Mouse (Mus musculus) left cerebral cortex, adult 2 months (tissue): ENCODE data around the gene 2410002F23Rik. TPM values are rescaled to one million over a fixed set of nuclear protein-coding genes. Genes with fewer than 3 reads are reported as not detected.
"Not testable (repeated sequence)": the region's sequence is repeated elsewhere in the genome, so short reads cannot be mapped to it uniquely, and the experiment has no call there.

Experiments used
- DNase-seq, 2 experiments: peaks; one replicate each; pipeline ENCODE4 v3.0.0; 2021 to 2022; ENCODE audit warnings: low spot score in 2 of 2, mixed read lengths in 1 of 2; ENCODE audit errors: extremely low spot score in 1 of 2
- H3K27ac ChIP-seq: fragments of 200-600 bp; 2 replicates; pipeline ENCODE4 v1.8.1; 2022
- H3K4me3 ChIP-seq: fragments of 200-600 bp; 2 replicates; pipeline ENCODE4 v1.8.1; 2022
- CTCF ChIP-seq: fragments of 200-600 bp; IDR thresholded peaks from 2 replicates; pipeline ENCODE4 v1.8.1; 2022; ENCODE audit warnings: antibody characterized with exemption, mild to moderate bottlenecking, moderate library complexity
- intact Hi-C: fragments of 180-260 bp; cut with DNase I; formaldehyde crosslinking; loops from one replicate; pipeline ENCODE4 v1.15.1; 2025
- total RNA-seq, 2 experiments: library from RNA; stranded (reverse); gene quantifications; 2 replicates each; pipeline ENCODE4 v1.2.3; 2021

The 2410002F23Rik gene
- total RNA-seq, 2 experiments from 2014 or later, result 70.1 to 80.9 TPM

GRCm38 (mm10) chr7:44269397-44269796 is 22.9 kb downstream of the 2410002F23Rik start:
- no peak overlapping the region for H3K4me3 ChIP-seq
- TF ChIP-seq CTCF, result no peak
- no peak for DNase-seq
- intact Hi-C loops, result no loop called here
- H3K27ac ChIP-seq, result no peak overlapping the region

GRCm38 (mm10) chr7:44271309-44271708 is 24.8 kb downstream of the 2410002F23Rik start:
- Histone ChIP-seq H3K27ac (no peak overlapping the region), H3K4me3 (no peak overlapping the region)
- no peak for TF ChIP-seq CTCF
- no peak for DNase-seq
- intact Hi-C loops, result no loop called here

DNA sequence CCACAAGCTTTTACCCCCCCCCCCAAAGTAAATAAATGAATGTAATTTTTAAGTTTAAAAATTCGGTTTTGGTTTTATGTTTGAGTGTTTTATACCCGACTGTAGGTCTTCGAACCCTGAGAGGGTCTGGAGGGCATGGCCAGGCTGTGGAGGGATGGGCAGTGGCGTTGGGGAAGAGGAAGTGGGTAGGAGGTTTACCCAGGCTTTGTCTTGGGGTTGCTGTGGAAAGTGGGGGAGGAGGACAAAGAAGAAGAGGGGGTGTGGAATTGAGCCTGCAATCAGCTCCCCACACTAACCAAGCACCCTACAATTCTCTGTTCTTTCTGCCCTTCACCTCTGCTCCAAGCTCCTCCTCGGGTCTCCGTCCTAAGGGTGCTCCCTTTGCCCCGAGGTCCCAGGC is 26.0 kb downstream of the 2410002F23Rik start:
- intact Hi-C loops, result no loop called here
- no peak for TF ChIP-seq CTCF
- Histone ChIP-seq H3K4me3 (no peak overlapping the region), H3K27ac (no peak overlapping the region)
- no peak for DNase-seq

DNA sequence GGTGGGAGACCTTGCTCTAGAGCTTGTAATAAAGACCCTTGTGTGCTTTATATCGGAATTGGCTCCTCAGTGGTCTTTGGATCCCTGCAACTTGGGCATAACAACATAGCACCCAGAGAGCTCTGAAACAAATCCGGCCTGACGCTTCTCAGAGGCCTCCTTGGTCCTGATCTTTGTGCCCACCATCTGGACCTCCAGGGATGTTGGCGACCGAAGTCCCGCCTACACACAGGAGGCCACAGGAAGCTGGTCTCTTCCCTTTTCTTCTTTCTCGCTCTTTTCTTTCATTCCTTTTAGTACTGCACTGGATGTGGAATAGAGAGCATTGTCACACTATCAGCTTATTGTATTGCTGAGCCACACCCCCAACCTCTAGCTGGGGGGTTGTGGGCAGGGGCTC is 26.9 kb downstream of the 2410002F23Rik start:
- TF ChIP-seq CTCF, result no peak
- no peak for DNase-seq
- intact Hi-C loops, result no loop called here

GRCm38 (mm10) chr7:44274096-44274495 is 27.6 kb downstream of the 2410002F23Rik start:
- intact Hi-C loops, result no loop called here
- TF ChIP-seq CTCF, result no peak
- DNase-seq, result no peak
- no peak overlapping the region for H3K4me3 ChIP-seq
- no peak overlapping the region for H3K27ac ChIP-seq

More for the DNA sequence above, 26.9 kb downstream of the 2410002F23Rik start:
- Histone ChIP-seq H3K4me3 (no peak overlapping the region), H3K27ac (no peak overlapping the region)

DNA sequence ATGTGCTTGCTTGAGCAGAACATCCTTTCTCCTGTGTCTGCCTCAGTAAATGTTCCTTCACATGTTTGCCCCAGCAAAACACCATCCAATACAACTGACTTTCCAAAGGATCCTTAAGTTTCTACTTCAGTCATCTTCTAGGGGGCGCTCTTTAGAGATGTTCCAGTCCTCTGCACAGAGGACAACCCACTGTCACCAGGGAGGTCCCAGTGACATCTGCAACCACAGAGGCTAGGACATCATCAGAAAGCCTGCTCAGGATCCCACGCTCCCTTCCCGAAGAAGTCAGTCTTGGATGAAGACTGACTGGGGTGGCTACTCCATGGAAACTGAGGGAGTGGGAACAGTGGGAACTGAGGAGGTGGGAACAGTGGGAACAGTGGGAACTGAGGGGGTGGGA is 29.0 kb downstream of the 2410002F23Rik start:
- peak; percentile 5 for TF ChIP-seq CTCF
- no peak overlapping the region for H3K4me3 ChIP-seq
- H3K27ac ChIP-seq, result no peak overlapping the region
- no peak for DNase-seq
- intact Hi-C loops, result loop anchor here (5.0 kb wide), 1 partner anchor 77 kb away; no protein-coding TSS in a partner anchor

GRCm38 (mm10) chr7:44276461-44277249 is 30.1 kb downstream of the 2410002F23Rik start:
- DNase-seq, result no peak
- intact Hi-C loops, result loop anchor here (5.0 kb wide), 1 partner anchor 76 kb away; no protein-coding TSS in a partner anchor
- no peak for TF ChIP-seq CTCF
- no peak overlapping the region for H3K4me3 ChIP-seq
- H3K27ac ChIP-seq, result no peak overlapping the region

DNA sequence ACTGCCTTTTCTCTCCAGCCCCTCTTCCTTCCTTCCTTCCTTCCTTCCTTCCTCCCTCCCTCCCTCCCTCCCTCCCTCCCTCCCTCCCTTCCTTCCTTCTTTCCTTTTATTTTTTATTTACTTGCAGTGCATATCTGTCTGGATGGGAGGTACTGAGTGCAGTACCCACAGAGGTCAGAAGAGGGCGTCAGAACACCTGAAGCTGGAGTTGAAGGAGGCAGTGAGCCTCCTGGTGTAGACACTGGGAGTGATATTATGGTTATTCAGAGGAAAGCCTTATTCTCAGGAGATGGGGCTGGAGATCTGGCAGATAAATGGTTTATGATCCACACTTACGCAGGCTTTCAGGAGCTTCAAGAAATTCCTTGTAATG is 30.7 kb downstream of the 2410002F23Rik start:
- Histone ChIP-seq H3K4me3 (no peak overlapping the region), H3K27ac (no peak overlapping the region)
- DNase-seq, result peak in 1 of 2 experiments; percentile 69
- peak; percentile 58 for TF ChIP-seq CTCF
- intact Hi-C loops, result loop anchor here (5.0 kb wide), 1 partner anchor 75 kb away; no protein-coding TSS in a partner anchor

DNA sequence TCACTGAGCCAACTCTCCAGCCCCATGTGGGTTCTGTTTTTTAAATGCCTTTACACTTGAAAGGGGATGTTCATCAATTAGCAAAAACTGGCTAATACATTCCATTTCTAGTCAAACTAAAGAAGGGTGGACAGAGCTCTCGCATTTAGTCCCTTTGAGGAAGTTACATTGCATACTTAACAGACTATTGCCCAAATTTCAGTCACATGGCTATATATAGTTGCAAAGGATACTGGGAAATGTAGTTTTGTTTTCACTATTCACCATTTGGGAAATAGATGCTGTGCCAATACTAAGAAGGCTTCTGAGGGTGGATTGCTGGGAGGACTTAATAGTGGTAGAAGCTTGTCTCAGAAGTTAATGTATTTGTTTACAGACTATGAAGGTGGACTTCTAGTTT is 34.4 kb downstream of the 2410002F23Rik start:
- Histone ChIP-seq H3K27ac (no peak overlapping the region; the same call in 1 of the 2 replicates), H3K4me3 (no peak overlapping the region)
- DNase-seq, result no peak
- no peak for TF ChIP-seq CTCF
- intact Hi-C loops, result no loop called here

DNA sequence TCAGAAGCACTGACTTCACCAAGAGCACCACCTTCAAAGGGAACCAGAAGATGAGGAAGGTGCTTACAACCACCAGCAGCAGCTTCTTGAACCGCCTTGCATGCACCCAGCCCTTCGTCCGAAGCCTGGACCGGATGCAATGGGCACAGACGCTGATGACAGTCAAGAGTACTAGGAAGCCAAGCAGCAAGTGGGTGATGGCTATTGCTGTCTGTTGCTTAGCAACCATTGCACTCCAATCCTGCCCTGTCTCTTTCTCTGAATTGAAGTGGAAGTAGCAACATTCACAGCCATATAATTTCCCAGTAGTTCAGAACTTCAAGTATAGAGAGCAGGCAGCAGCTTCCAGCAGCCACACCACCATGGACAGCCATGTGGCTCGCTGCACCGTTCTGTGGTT is 35.1 kb downstream of the 2410002F23Rik start:
- no peak for DNase-seq
- intact Hi-C loops, result no loop called here
- Histone ChIP-seq H3K27ac (peak overlapping the region; percentile 40; the same call in 1 of the 2 replicates), H3K4me3 (no peak overlapping the region)
- TF ChIP-seq CTCF, result no peak

GRCm38 (mm10) chr7:44287760-44288159 is 41.2 kb downstream of the 2410002F23Rik start:
- H3K27ac ChIP-seq, result no peak overlapping the region
- intact Hi-C loops, result no loop called here

DNA sequence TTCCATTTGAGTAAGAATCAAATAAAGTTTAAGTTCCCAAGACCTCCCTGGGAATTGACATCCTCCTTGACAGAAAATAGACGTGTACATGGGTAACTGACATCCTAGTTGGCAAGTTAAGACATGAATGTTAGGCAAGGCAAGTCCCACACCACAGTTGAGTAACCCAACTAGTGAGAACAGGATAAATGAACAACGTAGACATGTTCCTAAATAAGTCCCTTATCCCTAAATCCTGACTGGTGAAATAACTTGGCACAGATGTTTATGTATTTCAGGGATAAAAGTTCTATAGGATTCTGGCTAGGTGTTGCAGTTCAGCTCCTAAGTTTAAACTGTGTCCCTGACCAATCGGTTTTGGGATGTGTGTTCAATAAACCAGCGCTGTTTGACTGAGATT is 44.5 kb downstream of the 2410002F23Rik start:
- no peak for DNase-seq
- no peak for TF ChIP-seq CTCF
- Histone ChIP-seq H3K4me3 (no peak overlapping the region), H3K27ac (no peak overlapping the region)
- intact Hi-C loops, result no loop called here

More at GRCm38 (mm10) chr7:44287760-44288159, 41.2 kb downstream of the 2410002F23Rik start:
- no peak for DNase-seq
- TF ChIP-seq CTCF, result no peak
- no peak overlapping the region for H3K4me3 ChIP-seq

- TF ChIP-seq CTCF, result no peak
- H3K27ac ChIP-seq, result no peak overlapping the region
- DNase-seq, result no peak
- H3K4me3 ChIP-seq, result no peak overlapping the region
- intact Hi-C loops, result no loop called here
Observed at GRCm38 (mm10) chr7:44291418-44291817, 44.9 kb downstream of the 2410002F23Rik start.

DNA sequence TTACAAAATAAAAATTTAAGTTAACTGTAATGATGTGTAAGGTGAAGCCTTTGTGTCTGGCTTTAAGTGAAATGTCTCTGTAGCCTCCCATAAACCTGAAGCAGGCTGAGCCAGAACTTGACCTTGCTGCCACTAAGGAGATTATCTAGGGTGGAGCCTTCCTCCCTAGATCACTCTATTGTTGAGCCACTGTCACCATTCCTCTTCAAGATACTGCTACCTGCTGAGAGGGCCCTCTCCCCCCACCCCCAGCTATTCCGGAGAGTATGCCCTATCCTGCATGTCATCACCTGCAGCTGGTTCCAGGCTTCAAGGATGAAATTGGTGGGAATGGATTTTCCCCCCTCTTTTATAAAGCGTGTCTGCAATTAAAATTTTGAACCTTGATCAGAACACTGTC is 51.0 kb downstream of the 2410002F23Rik start:
- H3K4me3 ChIP-seq, H3K27ac ChIP-seq, DNase-seq, intact Hi-C loops: not testable (repeated sequence)
